Mouse (Mus musculus): Measurements from ENCODE around the gene Tmem8. TPM values are rescaled to one million over a fixed set of nuclear protein-coding genes. Genes with fewer than 3 reads are reported as not detected.

The Tmem8 gene
- total and polyA plus RNA-seq, 2 experiments from 2014 or later: 3.5 to 9.0 TPM

DNA sequence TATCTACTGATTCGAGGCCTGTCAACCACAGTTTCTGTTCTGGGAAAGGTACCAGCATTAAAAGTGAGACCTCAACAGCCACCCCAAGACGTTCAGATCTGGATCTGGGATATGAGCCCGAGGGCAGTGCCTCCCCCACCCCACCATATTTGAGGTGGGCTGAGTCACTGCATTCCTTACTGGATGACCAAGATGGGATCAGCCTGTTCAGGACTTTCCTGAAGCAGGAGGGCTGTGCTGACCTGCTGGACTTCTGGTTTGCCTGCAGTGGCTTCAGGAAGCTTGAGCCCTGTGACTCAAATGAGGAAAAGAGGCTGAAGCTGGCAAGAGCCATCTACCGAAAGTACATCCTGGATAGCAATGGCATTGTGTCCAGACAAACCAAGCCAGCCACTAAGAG lies 29.7 kb downstream of the Tmem8 start:
- Histone ChIP-seq H3K27me3 (ENCODE audit: insufficient read depth, low read length) (no peaks in the 10 kb centered on the region), H3K4me2 (ENCODE audit: low read depth, low read length, poor library complexity, severe bottlenecking) (no peak overlapping the region)
- WGBS: 91% methylated on average over 4 of the region's 4 CpGs

DNA sequence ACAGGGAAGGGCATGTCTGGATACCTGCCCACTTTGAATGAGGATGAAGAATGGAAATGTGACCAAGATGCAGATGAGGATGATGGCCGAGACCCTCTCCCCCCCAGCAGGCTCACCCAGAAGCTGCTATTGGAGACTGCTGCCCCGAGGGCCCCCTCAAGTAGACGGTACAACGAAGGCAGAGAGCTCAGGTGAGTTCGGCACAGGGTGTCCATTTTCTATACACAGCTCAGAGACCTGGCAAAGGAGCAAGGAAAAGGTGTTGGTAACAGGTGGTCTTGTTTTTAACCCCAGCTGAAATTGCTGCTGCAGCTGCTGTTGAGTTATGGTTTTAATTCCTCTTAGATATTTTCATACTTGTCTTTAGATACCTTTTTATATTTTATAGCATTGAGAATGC lies 30.3 kb downstream of the Tmem8 start:
- Histone ChIP-seq H3K4me1 (ENCODE audit: insufficient read depth, low read length) (peaks cover 10% of the 10 kb centered on the region; the same call in 1 of the 2 replicates), H3K36me3 (ENCODE audit: insufficient read depth, low read length) (peaks cover 6% of the 10 kb centered on the region; the same call in 1 of the 2 replicates), H3K4me2 (ENCODE audit: low read depth, low read length, poor library complexity, severe bottlenecking) (no peak overlapping the region), H3K27ac (ENCODE audit: low read depth, low read length) (no peak overlapping the region), H3K9me3 (ENCODE audit: low read length) (no peaks in the 10 kb centered on the region), H3K9ac (replicated peaks; ENCODE audit: low read length, poor library complexity, severe bottlenecking) (no peak overlapping the region), H3K4me3 (ENCODE audit: low read depth, low read length) (no peak overlapping the region), H3K27me3 (ENCODE audit: insufficient read depth, low read length) (no peaks in the 10 kb centered on the region)
- TF ChIP-seq CTCF (IDR thresholded peaks at IDR 0.05): no peak
- no peak for DNase-seq (ENCODE audit: low spot score)
- WGBS: 94% methylated on average over 5 of the region's 5 CpGs
- no peak for ATAC-seq (ENCODE audit: low FRiP score)

More for the DNA sequence above, 29.7 kb downstream of the Tmem8 start:
- Histone ChIP-seq H3K36me3 (ENCODE audit: insufficient read depth, low read length) (peaks cover 6% of the 10 kb centered on the region), H3K4me3 (ENCODE audit: low read depth, low read length) (no peak overlapping the region), H3K27ac (ENCODE audit: low read depth, low read length) (no peak overlapping the region), H3K4me1 (ENCODE audit: insufficient read depth, low read length) (peaks cover 10% of the 10 kb centered on the region; the same call in 1 of the 2 replicates), H3K9ac (replicated peaks; ENCODE audit: low read length, poor library complexity, severe bottlenecking) (no peak overlapping the region), H3K9me3 (ENCODE audit: low read length) (no peaks in the 10 kb centered on the region)
- TF ChIP-seq CTCF (IDR thresholded peaks at IDR 0.05): no peak
- DNase-seq (ENCODE audit: low spot score) (no peak), ATAC-seq (ENCODE audit: low FRiP score) (no peak)

DNA sequence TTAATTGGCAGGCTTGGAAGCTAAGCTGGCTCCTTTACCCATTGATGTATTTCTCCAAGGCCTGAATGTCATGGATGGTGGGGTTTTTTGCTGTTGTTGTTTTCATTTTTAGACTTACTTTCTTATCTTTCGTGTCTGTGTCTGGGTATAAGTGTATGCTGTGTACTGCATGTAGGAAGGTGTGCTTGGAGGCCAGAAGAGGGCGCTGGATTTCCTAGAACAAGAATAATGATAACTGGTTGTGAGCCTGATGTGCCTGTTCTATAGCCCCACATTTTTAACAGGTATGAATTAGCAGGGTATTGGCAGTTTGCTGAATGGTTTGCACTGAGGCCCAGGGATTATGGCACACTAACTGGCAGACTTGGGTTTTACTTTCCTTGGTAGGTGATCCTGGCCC lies 36.0 kb downstream of the Tmem8 start:
- Histone ChIP-seq H3K27ac (ENCODE audit: low read depth, low read length) (no peak overlapping the region), H3K4me3 (ENCODE audit: low read depth, low read length) (no peak overlapping the region), H3K9me3 (ENCODE audit: low read length) (no peaks in the 10 kb centered on the region), H3K36me3 (ENCODE audit: insufficient read depth, low read length) (peaks cover 3% of the 10 kb centered on the region; the same call in 1 of the 2 replicates), H3K27me3 (ENCODE audit: insufficient read depth, low read length) (no peaks in the 10 kb centered on the region), H3K4me1 (ENCODE audit: insufficient read depth, low read length) (no peaks in the 10 kb centered on the region), H3K4me2 (ENCODE audit: low read depth, low read length, poor library complexity, severe bottlenecking) (no peak overlapping the region), H3K9ac (replicated peaks; ENCODE audit: low read length, poor library complexity, severe bottlenecking) (no peak overlapping the region)
- WGBS: 81% methylated on average over 2 of the region's 2 CpGs
- DNase-seq (ENCODE audit: low spot score) (no peak), ATAC-seq (ENCODE audit: low FRiP score) (no peak)
- TF ChIP-seq CTCF (IDR thresholded peaks at IDR 0.05): peak; percentile 26; the same call in 1 of the 2 replicates

DNA sequence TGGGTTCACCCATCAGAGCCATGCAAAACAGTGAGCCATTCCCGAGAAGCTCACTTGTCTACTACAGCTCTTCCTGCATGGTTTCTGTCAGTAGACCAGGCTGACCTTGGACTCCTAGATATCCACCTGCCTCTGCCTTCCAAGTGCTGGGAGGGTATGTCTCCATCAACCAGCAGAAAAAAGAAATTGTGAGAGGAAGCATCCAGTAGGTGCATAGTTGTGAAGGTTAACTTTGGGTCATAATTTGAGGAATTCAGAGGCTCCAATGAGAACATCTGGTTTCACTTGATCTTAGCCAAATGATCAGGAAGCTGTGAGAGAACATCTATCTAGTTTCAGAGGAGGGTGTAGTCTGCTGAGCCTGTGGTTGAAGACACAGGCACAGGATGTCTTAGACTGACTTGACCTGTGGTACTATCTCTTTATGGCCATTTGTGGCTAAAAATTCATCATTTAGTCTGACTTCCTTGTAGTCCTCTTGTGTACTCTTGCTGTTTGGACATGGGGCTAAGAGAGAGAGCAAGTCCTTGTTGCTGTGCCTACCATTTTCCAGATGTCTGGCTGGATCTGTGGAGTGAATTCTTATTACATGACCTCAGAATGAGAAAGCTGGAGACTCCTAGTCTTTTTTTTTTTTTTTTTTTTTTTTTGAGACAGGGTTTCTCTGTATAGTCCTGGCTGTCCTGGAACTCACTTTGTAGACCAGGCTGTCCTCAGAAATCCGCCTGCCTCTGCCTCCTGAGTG lies 39.0 kb downstream of the Tmem8 start:
- Histone ChIP-seq H3K9me3 (ENCODE audit: low read length) (no peaks in the 10 kb centered on the region), H3K27me3 (ENCODE audit: insufficient read depth, low read length) (no peaks in the 10 kb centered on the region), H3K36me3 (ENCODE audit: insufficient read depth, low read length) (peaks cover 3% of the 10 kb centered on the region; the same call in 1 of the 2 replicates), H3K27ac (ENCODE audit: low read depth, low read length) (no peak overlapping the region), H3K4me3 (ENCODE audit: low read depth, low read length) (no peak overlapping the region), H3K9ac (replicated peaks; ENCODE audit: low read length, poor library complexity, severe bottlenecking) (no peak overlapping the region), H3K4me2 (ENCODE audit: low read depth, low read length, poor library complexity, severe bottlenecking) (no peak overlapping the region), H3K4me1 (ENCODE audit: insufficient read depth, low read length) (no peaks in the 10 kb centered on the region)
- WGBS: 94% methylated on average over 2 of the region's 2 CpGs
- no peak for TF ChIP-seq CTCF (IDR thresholded peaks at IDR 0.05)
- DNase-seq (ENCODE audit: low spot score) (no peak), ATAC-seq (ENCODE audit: low FRiP score) (no peak)

DNA sequence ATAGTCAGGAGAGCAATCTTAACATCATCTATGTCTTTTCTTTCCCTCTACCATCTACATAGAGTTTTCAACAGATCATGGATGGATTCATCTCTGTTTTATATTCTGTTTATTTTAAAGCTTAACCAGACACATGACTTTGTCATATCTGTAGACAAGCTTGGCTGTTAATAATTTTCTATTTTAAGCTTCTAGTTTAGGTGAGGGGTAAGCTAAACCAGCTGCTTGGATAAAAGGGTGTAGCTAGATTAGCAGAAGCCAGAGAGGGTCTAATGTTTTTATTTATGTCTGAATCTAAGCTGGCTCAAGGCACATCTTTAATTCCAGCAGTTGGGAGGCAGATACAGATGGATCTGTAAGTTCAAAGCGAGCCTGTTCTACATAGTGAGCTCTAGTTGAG lies 49.6 kb downstream of the Tmem8 start:
- TF ChIP-seq CTCF (IDR thresholded peaks at IDR 0.05): no peak
- Histone ChIP-seq H3K4me1 (ENCODE audit: insufficient read depth, low read length) (no peaks in the 10 kb centered on the region), H3K36me3 (ENCODE audit: insufficient read depth, low read length) (peaks cover 5% of the 10 kb centered on the region; the same call in 1 of the 2 replicates), H3K9ac (replicated peaks; ENCODE audit: low read length, poor library complexity, severe bottlenecking) (no peak overlapping the region), H3K27ac (ENCODE audit: low read depth, low read length) (no peak overlapping the region), H3K27me3 (ENCODE audit: insufficient read depth, low read length) (no peaks in the 10 kb centered on the region), H3K4me3 (ENCODE audit: low read depth, low read length) (no peak overlapping the region), H3K4me2 (ENCODE audit: low read depth, low read length, poor library complexity, severe bottlenecking) (no peak overlapping the region), H3K9me3 (ENCODE audit: low read length) (no peaks in the 10 kb centered on the region)
- DNase-seq (ENCODE audit: low spot score) (no peak), ATAC-seq (ENCODE audit: low FRiP score) (no peak)
- WGBS: 91% methylated on average over 1 of the region's 1 CpGs

DNA sequence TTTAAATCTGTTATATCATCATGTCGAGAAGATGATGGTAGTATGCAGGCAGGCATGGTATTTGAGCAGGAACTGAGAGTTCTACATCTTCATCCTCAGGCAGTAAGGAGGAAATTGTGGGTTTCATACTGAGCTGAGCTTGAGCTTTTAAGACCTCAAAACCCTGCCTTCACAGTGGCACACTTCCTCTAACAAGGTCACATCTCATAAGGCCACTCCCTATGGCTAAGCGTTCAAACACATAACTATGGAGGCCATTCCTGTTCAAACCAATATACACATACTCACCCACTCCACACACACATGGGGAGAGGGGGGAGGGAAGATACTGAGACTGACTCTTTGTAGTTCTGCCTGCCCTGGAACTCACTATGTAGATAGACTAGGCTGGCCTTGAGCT lies 54.9 kb downstream of the Tmem8 start:
- DNase-seq (ENCODE audit: low spot score) (no peak), ATAC-seq (ENCODE audit: low FRiP score) (no peak)
- Histone ChIP-seq H3K4me2 (ENCODE audit: low read depth, low read length, poor library complexity, severe bottlenecking) (no peak overlapping the region), H3K36me3 (ENCODE audit: insufficient read depth, low read length) (peaks cover 5% of the 10 kb centered on the region; the same call in 1 of the 2 replicates), H3K9ac (replicated peaks; ENCODE audit: low read length, poor library complexity, severe bottlenecking) (no peak overlapping the region), H3K4me3 (ENCODE audit: low read depth, low read length) (no peak overlapping the region), H3K9me3 (ENCODE audit: low read length) (no peaks in the 10 kb centered on the region), H3K27ac (ENCODE audit: low read depth, low read length) (no peak overlapping the region), H3K4me1 (ENCODE audit: insufficient read depth, low read length) (no peaks in the 10 kb centered on the region), H3K27me3 (ENCODE audit: insufficient read depth, low read length) (no peaks in the 10 kb centered on the region)
- no peak for TF ChIP-seq CTCF (IDR thresholded peaks at IDR 0.05)
- 94% methylated on average over 2 of the region's 2 CpGs for WGBS

Other genes starting within 250 kb of the Tmem8 start
- 14.6 and 29.9 TPM in 2 replicates for gene Mcrip2, start 244.5 kb upstream of the Tmem8 start, total RNA-seq (2014; rRNA removed)
- gene Mcrip2, start 244.5 kb upstream of the Tmem8 start, polyA plus RNA-seq (2015; fragmentation: Nextera tagmentation; extraction: Ambion mirVana): 39.5 and 45.5 TPM in 2 replicates
- gene Mettl26, start 238.2 kb upstream of the Tmem8 start, total RNA-seq (2014; rRNA removed): 53.8 and 64.8 TPM in 2 replicates
- 67.3 and 74.0 TPM in 2 replicates for gene Mettl26, start 238.2 kb upstream of the Tmem8 start, polyA plus RNA-seq (2015; fragmentation: Nextera tagmentation; extraction: Ambion mirVana)
- 0.77 and 1.7 TPM in 2 replicates for gene Wfikkn1, start 232.4 kb upstream of the Tmem8 start, total RNA-seq (2014; rRNA removed)
- gene Wfikkn1, start 232.4 kb upstream of the Tmem8 start, polyA plus RNA-seq (2015; fragmentation: Nextera tagmentation; extraction: Ambion mirVana): 0.42 and 0.56 TPM in 2 replicates
- gene Rab40c, start 193.6 kb upstream of the Tmem8 start, total RNA-seq (2014; rRNA removed): 42.1 and 43.0 TPM in 2 replicates
- 36.2 and 38.9 TPM in 2 replicates for gene Rab40c, start 193.6 kb upstream of the Tmem8 start, polyA plus RNA-seq (2015; fragmentation: Nextera tagmentation; extraction: Ambion mirVana)
- 73.6 and 111 TPM in 2 replicates for gene Pigq, start 168.4 kb upstream of the Tmem8 start, total RNA-seq (2014; rRNA removed)
- gene Pigq, start 168.4 kb upstream of the Tmem8 start, polyA plus RNA-seq (2015; fragmentation: Nextera tagmentation; extraction: Ambion mirVana): 75.4 and 79.7 TPM in 2 replicates
- gene Nhlrc4, start 168.3 kb upstream of the Tmem8 start, total RNA-seq (2014; rRNA removed): 0.47 and 0.60 TPM in 2 replicates
- gene Nhlrc4, start 168.3 kb upstream of the Tmem8 start, polyA plus RNA-seq (2015; fragmentation: Nextera tagmentation; extraction: Ambion mirVana): 0.35 and 0.91 TPM in 2 replicates
- 2.9 and 4.1 TPM in 2 replicates for gene A930017K11Rik, start 160.7 kb upstream of the Tmem8 start, total RNA-seq (2014; rRNA removed)
- gene A930017K11Rik, start 160.7 kb upstream of the Tmem8 start, polyA plus RNA-seq (2015; fragmentation: Nextera tagmentation; extraction: Ambion mirVana): 3.2 and 3.7 TPM in 2 replicates
- gene Capn15, start 127.5 kb upstream of the Tmem8 start, total RNA-seq (2014; rRNA removed): 29.7 and 36.8 TPM in 2 replicates
- gene Capn15, start 127.5 kb upstream of the Tmem8 start, polyA plus RNA-seq (2015; fragmentation: Nextera tagmentation; extraction: Ambion mirVana): 14.7 and 20.1 TPM in 2 replicates
- gene Rab11fip3, start 43.7 kb upstream of the Tmem8 start, total RNA-seq (2014; rRNA removed): 34.7 and 35.7 TPM in 2 replicates
- 14.8 and 18.3 TPM in 2 replicates for gene Rab11fip3, start 43.7 kb upstream of the Tmem8 start, polyA plus RNA-seq (2015; fragmentation: Nextera tagmentation; extraction: Ambion mirVana)
- 38.0 and 41.1 TPM in 2 replicates for gene Decr2, start 23.0 kb upstream of the Tmem8 start, total RNA-seq (2014; rRNA removed)
- gene Decr2, start 23.0 kb upstream of the Tmem8 start, polyA plus RNA-seq (2015; fragmentation: Nextera tagmentation; extraction: Ambion mirVana): 42.3 and 44.4 TPM in 2 replicates
- 6.4 and 7.7 TPM in 2 replicates for gene Nme4, start 17.7 kb upstream of the Tmem8 start, total RNA-seq (2014; rRNA removed)
- 9.2 and 10.2 TPM in 2 replicates for gene Nme4, start 17.7 kb upstream of the Tmem8 start, polyA plus RNA-seq (2015; fragmentation: Nextera tagmentation; extraction: Ambion mirVana)
- 95.0 and 117 TPM in 2 replicates for gene Mrpl28, start 10.2 kb downstream of the Tmem8 start, total RNA-seq (2014; rRNA removed)
- gene Mrpl28, start 10.2 kb downstream of the Tmem8 start, polyA plus RNA-seq (2015; fragmentation: Nextera tagmentation; extraction: Ambion mirVana): 165 and 179 TPM in 2 replicates
- gene Axin1, start 25.4 kb downstream of the Tmem8 start, total RNA-seq (2014; rRNA removed): 27.2 and 30.0 TPM in 2 replicates
- 18.5 and 21.0 TPM in 2 replicates for gene Axin1, start 25.4 kb downstream of the Tmem8 start, polyA plus RNA-seq (2015; fragmentation: Nextera tagmentation; extraction: Ambion mirVana)
- not detected in 2 replicates for gene Pdia2, start 85.8 kb downstream of the Tmem8 start, total RNA-seq (2014; rRNA removed)
- 0.13 TPM in 1 of 2 replicates, not detected in the other for gene Pdia2, start 85.8 kb downstream of the Tmem8 start, polyA plus RNA-seq (2015; fragmentation: Nextera tagmentation; extraction: Ambion mirVana)
- 25.0 and 29.6 TPM in 2 replicates for gene Rgs11, start 89.7 kb downstream of the Tmem8 start, total RNA-seq (2014; rRNA removed)
- gene Rgs11, start 89.7 kb downstream of the Tmem8 start, polyA plus RNA-seq (2015; fragmentation: Nextera tagmentation; extraction: Ambion mirVana): 18.0 and 18.7 TPM in 2 replicates
- gene Arhgdig, start 94.5 kb downstream of the Tmem8 start, total RNA-seq (2014; rRNA removed): 223 and 246 TPM in 2 replicates
- 342 and 387 TPM in 2 replicates for gene Arhgdig, start 94.5 kb downstream of the Tmem8 start, polyA plus RNA-seq (2015; fragmentation: Nextera tagmentation; extraction: Ambion mirVana)
- 24.6 and 31.5 TPM in 2 replicates for gene Fam234a, start 130.9 kb downstream of the Tmem8 start, total RNA-seq (2014; rRNA removed)
- gene Fam234a, start 130.9 kb downstream of the Tmem8 start, polyA plus RNA-seq (2015; fragmentation: Nextera tagmentation; extraction: Ambion mirVana): 32.4 and 33.8 TPM in 2 replicates
- gene Luc7l, start 139.6 kb downstream of the Tmem8 start, total RNA-seq (2014; rRNA removed): 90.6 and 110 TPM in 2 replicates
- gene Luc7l, start 139.6 kb downstream of the Tmem8 start, polyA plus RNA-seq (2015; fragmentation: Nextera tagmentation; extraction: Ambion mirVana): 82.3 and 95.2 TPM in 2 replicates